Mouse (Mus musculus) cerebellum, postnatal 14 days (tissue): ENCODE measurements around the gene Glo1.

Experiments
- DNase-seq, 2 experiments: peaks; one replicate each; pipeline ENCODE4 v3.0.0; 2021; ENCODE audit warnings: mixed read lengths in 2 of 2

The Glo1 gene

GRCm38 (mm10) chr17:30575941-30576773 is 50.5 kb downstream of the Glo1 start, which contains the start of gene Btbd9:
Btbd9 (minus strand) TSS chr17:30576488.
- peak; percentile 95 to 99 for DNase-seq

DNA sequence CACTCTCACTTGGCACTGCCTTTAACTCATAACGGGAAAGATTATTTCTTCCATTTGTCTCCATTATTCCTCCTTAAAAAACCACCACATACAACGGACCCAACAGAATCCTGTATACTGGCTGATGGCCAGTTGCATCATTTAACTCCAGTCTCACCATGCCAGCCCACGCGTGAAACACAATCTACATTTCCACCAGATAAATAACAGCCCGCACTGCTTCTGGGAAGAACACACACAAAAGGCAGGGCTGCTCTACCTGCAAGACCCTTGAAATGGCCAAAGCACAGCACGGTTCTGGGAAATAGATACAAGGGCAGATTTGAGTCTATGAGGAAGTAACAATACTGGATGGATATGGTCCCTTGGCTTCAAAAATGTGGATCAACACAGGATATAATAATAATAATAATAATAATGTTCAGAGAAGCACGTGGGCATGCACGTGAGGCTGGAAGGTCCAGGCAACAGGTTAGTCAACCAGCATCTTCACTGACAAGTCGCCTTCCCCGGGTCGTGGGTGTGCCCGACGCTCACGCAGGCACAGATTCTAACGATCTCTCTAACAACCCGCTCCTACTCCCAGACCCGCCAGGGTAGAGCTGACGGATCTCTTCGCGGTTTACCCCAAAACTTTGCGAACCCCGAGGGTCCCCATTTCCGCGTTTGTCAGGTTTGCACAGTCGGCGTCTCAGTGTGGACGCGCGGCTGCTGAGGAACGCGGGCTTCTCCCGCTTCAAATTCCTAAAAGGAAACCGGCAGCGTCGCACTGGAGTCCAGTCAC is 51.4 kb downstream of the Glo1 start:
- peak; percentile 31 to 64 for DNase-seq

DNA sequence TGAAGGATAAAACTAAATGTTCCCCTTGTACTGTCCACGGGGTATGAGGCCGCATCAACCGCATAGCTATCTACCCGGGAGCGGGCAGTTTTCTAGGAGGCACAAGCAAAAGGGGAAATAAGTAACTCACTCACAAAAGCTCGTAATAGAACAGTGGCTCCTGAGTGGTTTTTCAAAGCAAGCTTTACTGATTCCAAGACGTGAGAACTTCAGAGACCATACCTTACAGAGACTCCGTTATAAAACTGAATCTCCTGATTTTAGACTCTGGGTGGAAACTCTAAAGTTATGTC is 51.9 kb downstream of the Glo1 start:
- DNase-seq, result no peak

- DNase-seq, result no peak
Observed at GRCm38 (mm10) chr17:30573990-30574782, 52.5 kb downstream of the Glo1 start.

- no peak for DNase-seq
Observed at GRCm38 (mm10) chr17:30570971-30571370, 55.7 kb downstream of the Glo1 start.

- DNase-seq, result no peak
Observed at GRCm38 (mm10) chr17:30570173-30570572, 56.5 kb downstream of the Glo1 start.

DNA sequence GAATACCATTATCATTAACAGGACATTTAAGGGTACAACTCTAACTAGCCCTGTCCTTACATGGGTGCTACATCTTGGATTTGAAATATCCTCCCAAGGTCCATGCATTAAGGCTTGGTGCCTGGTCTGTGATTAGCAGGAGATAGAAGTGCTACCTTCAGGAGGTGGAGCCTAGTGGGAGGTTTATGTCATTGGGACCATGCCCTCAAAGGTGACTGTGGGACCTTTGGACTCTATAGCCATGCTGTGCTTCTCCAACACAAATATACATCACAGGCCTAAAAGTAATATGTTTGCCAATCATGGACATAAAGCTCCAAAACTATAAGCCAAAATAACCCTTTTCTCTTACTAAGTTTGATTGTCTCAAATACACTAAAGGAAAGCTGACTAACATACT is 58.2 kb downstream of the Glo1 start:
- no peak for DNase-seq

DNA sequence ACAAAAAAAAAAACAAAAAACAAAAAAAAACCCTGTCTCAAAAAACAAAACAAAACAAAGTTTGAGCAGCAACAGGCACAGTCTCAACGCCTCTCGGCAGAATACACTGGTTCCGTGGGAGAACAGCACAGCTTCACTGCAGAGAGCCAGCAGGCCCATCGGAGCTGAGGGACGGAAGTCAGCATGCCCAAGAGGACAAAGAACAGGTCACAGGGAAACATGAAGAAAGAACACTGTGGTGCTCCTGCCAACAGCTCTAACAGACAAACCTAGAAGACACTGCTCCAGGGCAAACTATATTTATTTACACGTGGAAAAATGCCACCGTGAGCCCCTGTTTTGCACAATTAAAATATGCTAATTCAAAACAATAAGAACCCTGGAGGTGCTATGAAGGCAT is 61.7 kb downstream of the Glo1 start:
- DNase-seq, result no peak

- no peak for DNase-seq
Observed at GRCm38 (mm10) chr17:30564407-30564806, 62.3 kb downstream of the Glo1 start.

- no peak for DNase-seq
Observed at GRCm38 (mm10) chr17:30563484-30564075, 63.1 kb downstream of the Glo1 start.

GRCm38 (mm10) chr17:30562770-30563169 is 63.9 kb downstream of the Glo1 start:
- DNase-seq, result peak; percentile 41 to 60

GRCm38 (mm10) chr17:30559536-30559935 is 67.1 kb downstream of the Glo1 start:
- peak; percentile 60 to 76 for DNase-seq

- no peak for DNase-seq
Observed at GRCm38 (mm10) chr17:30558623-30559022, 68.0 kb downstream of the Glo1 start.

DNA sequence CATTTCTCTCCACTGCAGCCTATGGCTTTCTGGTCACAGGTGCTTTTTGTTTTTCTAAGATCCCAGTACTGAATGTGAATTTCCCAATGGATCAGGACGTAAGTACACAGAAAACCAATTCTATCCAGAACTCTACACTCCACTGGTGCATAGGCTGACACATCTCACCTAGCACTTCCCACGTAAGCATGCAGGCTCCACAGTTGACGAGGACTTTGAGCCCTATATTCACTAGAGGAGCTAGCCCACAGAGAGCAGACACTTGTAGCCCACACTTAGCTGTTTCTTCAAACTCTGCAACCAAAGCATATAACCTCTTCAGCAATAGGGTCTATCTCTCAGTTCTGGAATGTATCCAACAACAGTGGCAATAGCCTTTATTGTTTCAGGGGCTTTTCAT is 70.2 kb downstream of the Glo1 start:
- DNase-seq, result no peak

DNA sequence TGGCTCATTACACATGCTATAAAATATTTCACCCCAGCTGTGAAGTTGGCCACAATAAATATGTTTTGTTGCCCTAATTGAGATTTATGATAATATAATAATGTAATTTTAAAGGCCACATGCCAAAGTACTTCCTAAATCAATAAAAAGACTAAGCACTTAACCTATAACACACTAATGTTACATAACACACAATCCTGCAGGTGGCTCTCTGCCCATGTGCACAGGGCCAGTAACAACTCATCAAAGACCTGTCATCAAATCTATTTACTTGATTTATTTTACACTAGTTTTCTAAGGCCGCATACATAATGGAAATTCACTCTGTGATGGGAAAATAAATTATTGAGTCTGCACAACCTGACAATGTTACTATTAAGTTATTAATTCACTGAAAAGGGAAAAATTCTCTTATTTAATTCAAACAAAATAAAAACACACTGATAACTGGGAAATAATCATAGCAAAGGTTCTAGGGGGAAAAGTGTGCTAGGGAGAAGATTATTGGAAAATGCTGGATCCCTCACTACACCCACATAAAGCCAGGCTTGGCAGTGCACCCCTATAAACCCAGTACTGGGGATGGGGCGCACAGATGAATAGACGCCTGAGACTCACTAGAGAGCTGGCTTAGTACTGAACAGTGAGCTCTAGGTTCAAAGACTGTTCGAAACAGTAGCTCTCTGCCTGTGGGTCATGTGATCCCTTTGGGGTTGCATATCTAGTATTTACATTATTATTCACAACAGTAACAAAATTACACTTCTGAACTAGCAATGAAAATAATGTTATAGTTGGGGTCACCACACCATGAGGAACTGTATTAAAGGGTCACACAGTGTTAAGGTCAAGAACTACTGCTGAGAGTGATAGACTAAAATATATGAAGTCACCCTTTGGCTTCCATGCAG is 73.4 kb downstream of the Glo1 start:
- no peak for DNase-seq

GRCm38 (mm10) chr17:30550774-30551107 is 75.9 kb downstream of the Glo1 start:
- DNase-seq, result no peak

DNA sequence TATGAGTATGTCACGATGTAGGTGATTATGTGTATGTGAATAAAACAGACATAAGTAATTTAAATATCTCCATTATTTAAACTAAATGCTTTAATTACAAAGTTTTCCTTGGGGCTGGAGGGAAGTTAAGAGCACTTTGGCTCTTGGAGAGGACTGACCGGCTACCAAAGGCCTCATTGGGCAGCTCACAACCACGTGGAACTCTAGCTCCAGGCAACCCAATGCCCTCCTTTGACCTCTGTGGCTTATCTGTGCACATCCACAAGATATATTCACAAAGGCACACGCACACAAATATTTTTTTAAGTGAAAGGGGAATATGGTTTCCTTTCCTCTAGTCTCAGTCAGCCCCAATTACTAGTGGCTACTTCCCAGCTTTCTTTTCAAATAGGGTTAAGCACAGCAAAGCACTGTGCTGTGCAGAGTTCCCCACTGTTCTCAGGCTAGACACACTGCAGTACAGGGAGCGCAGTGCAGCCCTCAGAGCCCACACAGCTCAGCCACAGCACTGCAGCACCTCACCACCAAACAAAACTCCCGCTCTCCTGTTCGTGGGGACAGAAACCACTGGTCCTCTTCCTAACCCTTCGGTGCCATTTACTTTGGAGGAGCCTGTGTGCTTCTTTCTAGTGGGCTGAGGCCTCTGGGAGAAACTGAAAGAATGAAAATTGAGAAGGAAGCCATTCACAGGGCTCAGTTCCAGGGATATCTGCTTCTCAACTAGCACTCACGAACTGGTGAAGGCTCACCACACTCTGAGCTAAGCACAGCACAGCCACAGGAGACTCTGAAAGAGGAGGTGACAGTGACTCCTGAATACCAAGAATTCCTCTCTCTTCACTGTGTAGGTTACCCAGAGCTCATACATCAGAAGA is 76.5 kb downstream of the Glo1 start:
- DNase-seq, result no peak

- peak; percentile 66 to 69 for DNase-seq
Observed at GRCm38 (mm10) chr17:30539098-30539497, 87.6 kb downstream of the Glo1 start.

- no peak for DNase-seq
Observed at GRCm38 (mm10) chr17:30536651-30537050, 90.0 kb downstream of the Glo1 start.
